29 mouse cellular contexts compared by ENCODE assay signal in genomic region chr16:18366849-18367248, GRCm38 (mm10).
"Had no signal": no experiment of that assay in that cellular context is flagged by ENCODE, and none has a peak within 500 bp of the region (broad histone marks: within the 10 kb centered on the region; RNA-seq: fewer than 3 reads in every experiment).

No protein-coding gene starts in this region.

- H3K4me3 ChIP-seq: embryonic facial prominence, embryonic 12.5 days; embryonic facial prominence, embryonic 13.5 days; embryonic facial prominence, embryonic 15.5 days; erythroblast, embryonic 14.5 days; forebrain, embryonic 10.5 days; forebrain, embryonic 13.5 days; forebrain, embryonic 15.5 days; gastrocnemius, adult 2 months; heart, adult 2 months; heart, embryonic 10.5 days had no signal

- H3K4me2 ChIP-seq: embryonic facial prominence, embryonic 12.5 days; embryonic facial prominence, embryonic 13.5 days; embryonic facial prominence, embryonic 15.5 days; forebrain, embryonic 13.5 days; forebrain, embryonic 15.5 days; heart, embryonic 11.5 days had no signal

- H3K27ac ChIP-seq: embryonic facial prominence, embryonic 12.5 days; embryonic facial prominence, embryonic 13.5 days; embryonic facial prominence, embryonic 15.5 days; forebrain, embryonic 10.5 days; forebrain, embryonic 13.5 days; forebrain, embryonic 15.5 days; gastrocnemius, adult 2 months; heart, adult 2 months; heart, embryonic 10.5 days had no signal

- H3K4me1 ChIP-seq: embryonic facial prominence, embryonic 12.5 days; embryonic facial prominence, embryonic 13.5 days; embryonic facial prominence, embryonic 15.5 days; forebrain, embryonic 10.5 days; forebrain, embryonic 13.5 days; forebrain, embryonic 15.5 days had no signal

- H3K9me3 ChIP-seq: embryonic facial prominence, embryonic 12.5 days; embryonic facial prominence, embryonic 13.5 days; embryonic facial prominence, embryonic 15.5 days; forebrain, embryonic 10.5 days; forebrain, embryonic 13.5 days; forebrain, embryonic 15.5 days; heart, embryonic 10.5 days had no signal

- ATAC-seq: forebrain, embryonic 13.5 days; forebrain, embryonic 14.5 days; forebrain, embryonic 15.5 days; forebrain, embryonic 16.5 days; forebrain, postnatal 0 days had no signal

- H3K36me3 ChIP-seq: embryonic facial prominence, embryonic 12.5 days; embryonic facial prominence, embryonic 13.5 days; embryonic facial prominence, embryonic 15.5 days; heart, embryonic 10.5 days had no signal

- DNase-seq: cerebellum, adult 2 months; cerebellum, adult 8-10 months; cerebellum, adult 9-10 months; cerebellum, adult 9-11 months; cerebellum, postnatal 10 days; cerebellum, postnatal 14 days; cerebellum, postnatal 25 days; cerebellum, postnatal 36 days; embryo, embryonic 11 days; forebrain, postnatal 0 days; gastrocnemius, adult 2 months; gastrocnemius, postnatal 10 days; gastrocnemius, postnatal 14 days; gastrocnemius, postnatal 25 days; gastrocnemius, postnatal 36 days; heart, adult 11 months; heart, adult 18-20 months; heart, adult 2 months had no signal

- H3K27me3 ChIP-seq: embryonic facial prominence, embryonic 12.5 days; embryonic facial prominence, embryonic 13.5 days; embryonic facial prominence, embryonic 15.5 days; forebrain, embryonic 13.5 days; forebrain, embryonic 15.5 days had no signal

- H3K9ac ChIP-seq: embryonic facial prominence, embryonic 12.5 days; embryonic facial prominence, embryonic 13.5 days; embryonic facial prominence, embryonic 15.5 days; forebrain, embryonic 13.5 days; forebrain, embryonic 15.5 days; forebrain, postnatal 0 days had no signal
